Mouse (Mus musculus): ENCODE measurements around the gene Mfsd4a.
A peak's percentile ranks its signal among the peaks of the same experiment; 100 is the strongest.

Mfsd4a gene

DNA sequence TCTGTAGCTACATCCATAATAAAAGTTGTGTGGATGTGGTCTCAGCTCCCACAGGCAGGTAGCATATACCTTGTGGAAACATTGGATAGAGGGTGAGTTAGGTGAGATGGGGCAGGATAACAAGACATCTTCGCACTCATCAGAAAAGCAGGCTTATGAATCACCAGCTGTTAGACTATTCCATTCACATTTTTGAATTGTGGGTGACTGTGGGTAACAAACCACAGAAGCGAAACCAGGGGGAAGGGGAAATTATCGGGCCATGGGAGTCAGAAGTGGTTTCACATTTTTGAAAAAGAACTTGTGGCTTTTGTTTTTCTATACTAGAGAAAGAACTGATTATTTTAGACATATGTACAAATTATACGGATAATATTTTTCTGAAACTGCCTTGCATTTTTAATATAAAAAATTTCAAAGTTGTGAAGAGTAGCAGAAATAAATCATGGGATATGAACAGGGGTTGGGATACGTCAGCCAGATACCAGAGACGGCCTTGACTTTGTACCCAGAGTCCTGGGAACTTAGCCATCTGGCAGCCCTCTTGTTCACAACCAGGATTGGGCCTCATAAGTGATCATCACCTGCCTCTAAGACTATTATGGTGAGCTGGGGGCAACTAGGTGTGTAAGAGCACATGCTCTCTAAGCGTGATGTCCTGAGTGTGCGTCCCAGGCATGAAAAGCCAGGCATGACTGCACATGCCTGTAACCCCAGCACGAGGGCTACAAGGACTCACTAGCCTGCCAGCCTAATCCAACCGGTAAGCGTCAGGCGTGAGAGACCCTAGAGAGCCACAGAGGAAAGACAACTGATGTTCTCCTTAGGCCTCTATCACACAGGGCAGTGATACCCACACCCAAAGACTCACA, 74.5 kb downstream of the Mfsd4a start:
- no peak for TF ChIP-seq GATA4 (IDR thresholded peaks at IDR 0.05; ENCODE audit: insufficient replicate concordance, low read length)

DNA sequence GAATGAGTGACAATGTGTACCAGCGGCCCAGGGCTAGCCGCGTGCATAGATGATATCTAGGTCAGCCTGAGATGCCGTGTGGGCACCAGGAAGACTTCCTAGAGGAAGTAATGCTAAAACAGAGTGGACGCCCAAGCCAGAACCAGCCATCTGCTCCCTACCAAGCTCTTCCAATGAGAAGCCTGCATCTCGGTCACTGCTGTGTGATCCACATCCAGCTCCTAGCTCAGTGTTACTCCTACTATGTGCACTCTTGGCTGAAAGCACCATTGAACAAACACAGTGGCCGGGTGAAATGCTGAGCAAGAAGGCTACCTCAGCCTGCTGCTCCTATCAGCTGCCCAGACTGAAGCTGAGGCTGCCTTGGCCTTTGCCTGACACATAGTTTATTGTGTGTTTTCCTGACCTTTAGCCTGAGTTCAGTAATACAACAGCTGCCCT, 75.3 kb downstream of the Mfsd4a start:
- TF ChIP-seq GATA4 (IDR thresholded peaks at IDR 0.05; ENCODE audit: insufficient replicate concordance, low read length): peak; percentile 63; the same call in 1 of the 2 replicates

DNA sequence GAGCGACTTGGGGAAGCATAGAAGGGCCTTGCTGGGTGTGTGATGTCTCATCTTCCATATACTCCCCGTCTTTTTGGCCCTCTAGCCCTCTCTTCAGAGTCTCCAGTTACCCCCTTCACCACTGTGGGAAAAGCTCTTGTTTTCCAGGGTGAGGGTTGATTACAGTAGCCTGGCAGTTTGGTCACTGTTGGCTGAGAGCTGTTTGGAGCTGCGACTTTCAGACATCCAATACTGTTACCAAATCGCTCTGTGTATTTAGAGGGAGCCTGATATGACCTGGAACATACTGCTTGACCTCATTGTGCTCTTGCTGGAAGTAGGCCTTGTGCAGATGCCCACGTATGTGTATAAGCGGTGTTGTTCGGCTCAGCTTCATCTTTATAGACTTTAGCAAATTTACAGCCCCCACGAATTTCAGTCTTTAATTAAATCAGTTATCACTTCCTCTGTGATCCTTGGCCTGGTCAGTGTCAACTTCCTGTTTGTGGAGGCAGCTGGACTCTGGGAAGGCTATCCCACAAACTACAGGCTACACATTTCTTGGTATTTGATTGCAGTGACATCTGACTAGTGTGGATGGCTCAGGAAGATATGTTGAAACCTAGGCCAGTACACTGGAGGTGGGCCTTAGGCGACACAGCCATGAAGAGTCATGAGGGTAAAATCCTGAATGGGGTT, 77.6 kb downstream of the Mfsd4a start:
- TF ChIP-seq GATA4 (IDR thresholded peaks at IDR 0.05; ENCODE audit: insufficient replicate concordance, low read length): no peak; the same call in 1 of the 2 replicates

DNA sequence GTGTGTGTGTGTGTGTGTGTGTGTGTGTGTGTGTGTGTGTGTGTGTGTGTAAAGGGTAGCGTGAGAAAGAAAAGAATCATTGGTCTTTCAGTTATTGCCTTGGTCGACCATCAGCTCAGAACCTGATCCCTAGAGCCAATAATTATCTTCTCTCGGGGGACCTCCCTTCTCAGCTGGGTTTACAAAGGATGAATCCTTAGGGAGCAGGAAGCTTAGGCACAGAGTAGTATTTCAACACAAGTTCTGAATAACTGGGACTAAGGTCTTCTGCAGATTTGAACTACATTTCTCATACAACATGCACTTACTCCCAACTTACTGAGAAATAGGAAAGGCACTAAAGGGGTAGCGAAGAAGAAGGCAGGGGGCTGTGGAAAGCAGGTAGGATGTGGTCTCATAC, 78.4 kb downstream of the Mfsd4a start:
- no peak for TF ChIP-seq GATA4 (IDR thresholded peaks at IDR 0.05; ENCODE audit: insufficient replicate concordance, low read length)

DNA sequence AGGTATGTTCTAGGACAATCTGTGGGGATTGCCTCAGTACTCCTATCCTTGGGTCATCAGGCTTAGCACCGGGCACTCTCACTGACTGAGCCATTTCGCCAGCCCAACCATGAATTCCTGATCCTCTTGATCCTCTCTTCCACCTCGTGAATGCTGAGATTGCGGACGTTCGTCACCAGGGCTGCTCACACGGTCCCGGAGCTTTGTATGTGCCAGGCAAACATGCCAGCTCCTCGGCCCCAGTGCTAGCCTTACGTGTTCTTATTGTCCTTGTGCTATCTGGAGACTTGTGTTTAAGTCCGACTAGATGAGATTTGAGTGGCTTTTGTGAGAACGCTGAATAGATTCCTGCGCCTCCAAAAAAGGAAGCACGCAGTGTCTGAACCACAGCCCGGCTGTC, 80.4 kb downstream of the Mfsd4a start:
- TF ChIP-seq GATA4 (IDR thresholded peaks at IDR 0.05; ENCODE audit: insufficient replicate concordance, low read length): no peak

DNA sequence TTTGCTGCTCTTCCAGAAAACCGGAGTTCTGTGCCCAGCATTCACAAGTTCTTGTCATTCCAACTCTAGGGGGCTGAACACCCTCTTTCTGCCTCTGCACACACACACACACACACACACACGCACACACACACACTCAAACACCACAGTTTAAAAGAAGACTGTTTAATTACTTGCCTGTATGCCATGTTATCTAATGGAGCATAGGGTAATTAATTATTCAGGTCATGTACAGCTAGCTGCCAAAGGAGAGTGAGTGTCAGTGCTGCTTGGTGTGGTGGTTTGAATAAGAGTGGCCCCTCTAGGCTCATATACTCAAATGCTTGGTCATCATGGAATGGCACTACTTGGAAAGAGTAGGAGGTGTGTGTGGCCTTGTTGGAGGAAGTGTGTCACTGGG, 84.1 kb downstream of the Mfsd4a start:
- no peak for TF ChIP-seq GATA4 (IDR thresholded peaks at IDR 0.05; ENCODE audit: insufficient replicate concordance, low read length)

DNA sequence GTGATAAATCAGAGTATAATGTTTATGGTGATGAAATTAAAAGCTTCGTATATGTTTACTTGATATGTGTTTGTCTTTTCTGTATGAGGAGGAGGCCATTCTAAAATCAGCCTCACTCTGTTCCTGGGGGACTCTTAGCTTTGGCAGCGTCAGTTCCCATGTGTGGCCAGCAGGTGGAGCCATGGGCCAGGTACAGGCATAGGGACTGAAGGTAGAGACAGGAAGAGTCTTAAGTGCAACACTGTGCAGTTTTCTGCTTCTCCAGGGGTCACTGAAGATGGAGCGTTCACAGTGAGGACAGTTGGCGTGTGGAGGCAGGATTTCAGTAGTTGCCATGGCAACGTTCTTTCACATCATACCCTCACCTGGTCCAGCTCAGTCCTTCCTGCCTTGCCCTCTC, 85.0 kb downstream of the Mfsd4a start:
- no peak for TF ChIP-seq GATA4 (IDR thresholded peaks at IDR 0.05; ENCODE audit: insufficient replicate concordance, low read length)

DNA sequence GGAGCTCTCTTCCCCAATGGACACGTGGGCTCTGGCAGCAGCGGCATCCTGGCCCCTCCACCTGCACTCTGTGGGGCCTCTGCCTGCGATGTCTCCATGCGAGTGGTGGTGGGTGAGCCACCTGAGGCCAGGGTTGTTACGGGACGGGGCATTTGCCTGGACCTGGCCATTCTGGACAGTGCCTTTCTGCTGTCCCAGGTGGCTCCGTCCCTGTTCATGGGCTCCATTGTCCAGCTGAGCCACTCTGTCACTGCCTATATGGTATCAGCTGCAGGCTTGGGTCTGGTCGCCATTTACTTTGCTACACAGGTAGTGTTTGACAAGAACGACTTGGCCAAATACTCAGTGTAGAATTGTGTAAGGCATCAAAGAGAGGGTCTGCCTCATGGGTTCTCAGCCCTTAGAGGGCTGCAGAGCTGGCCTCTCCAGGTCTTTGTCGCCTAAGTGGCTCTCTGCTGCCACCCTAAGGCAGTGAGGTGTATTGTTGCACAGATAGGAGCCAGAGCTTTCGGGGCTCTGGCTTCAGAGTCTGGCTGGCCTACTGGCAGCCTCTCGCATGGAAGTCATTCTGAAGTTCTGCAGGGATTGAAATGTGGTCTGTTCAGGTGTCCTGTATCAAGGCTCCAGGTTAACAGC, 86.4 kb downstream of the Mfsd4a start:
- no peak for TF ChIP-seq GATA4 (IDR thresholded peaks at IDR 0.05; ENCODE audit: insufficient replicate concordance, low read length)

DNA sequence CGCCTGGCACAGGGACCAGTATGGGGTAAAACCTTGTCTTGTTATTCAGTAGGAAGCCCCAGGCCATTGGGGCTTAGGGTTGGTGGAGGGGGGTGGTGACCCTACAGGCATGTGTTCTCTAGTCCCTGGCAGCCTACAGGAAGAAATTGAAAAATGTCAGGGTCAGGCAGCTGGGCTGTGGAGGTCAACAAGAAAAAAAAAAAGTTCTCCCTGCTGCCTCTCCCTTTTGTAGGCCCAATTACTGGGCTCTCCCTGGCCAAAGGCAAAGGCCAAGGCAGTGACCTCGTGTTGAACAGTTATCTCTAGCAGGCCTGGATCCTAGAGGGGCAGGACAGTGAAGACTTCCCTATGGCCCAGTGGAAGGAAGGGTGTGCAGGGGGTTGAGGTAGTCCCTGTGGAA, 87.4 kb downstream of the Mfsd4a start:
- TF ChIP-seq GATA4 (IDR thresholded peaks at IDR 0.05; ENCODE audit: insufficient replicate concordance, low read length): peak; percentile 64; the same call in 1 of the 2 replicates

DNA sequence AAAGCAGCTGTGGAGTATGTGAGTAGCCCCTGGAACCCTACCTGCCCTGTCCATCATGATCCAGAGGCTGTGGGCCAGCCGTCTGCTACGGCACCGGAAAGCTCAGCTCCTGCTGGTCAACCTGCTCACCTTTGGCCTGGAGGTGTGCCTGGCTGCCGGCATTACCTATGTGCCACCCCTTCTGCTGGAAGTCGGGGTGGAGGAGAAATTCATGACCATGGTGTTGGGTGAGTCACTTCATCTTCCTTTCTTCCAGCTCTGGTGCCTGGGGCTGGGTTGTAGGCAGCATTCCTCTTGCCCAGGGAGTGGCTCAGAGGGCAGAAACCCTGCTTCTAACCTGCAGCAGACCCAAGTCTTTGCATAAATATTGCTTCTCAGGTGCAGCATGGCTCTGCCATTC, 91.0 kb downstream of the Mfsd4a start:
- TF ChIP-seq GATA4 (IDR thresholded peaks at IDR 0.05; ENCODE audit: insufficient replicate concordance, low read length): no peak

DNA sequence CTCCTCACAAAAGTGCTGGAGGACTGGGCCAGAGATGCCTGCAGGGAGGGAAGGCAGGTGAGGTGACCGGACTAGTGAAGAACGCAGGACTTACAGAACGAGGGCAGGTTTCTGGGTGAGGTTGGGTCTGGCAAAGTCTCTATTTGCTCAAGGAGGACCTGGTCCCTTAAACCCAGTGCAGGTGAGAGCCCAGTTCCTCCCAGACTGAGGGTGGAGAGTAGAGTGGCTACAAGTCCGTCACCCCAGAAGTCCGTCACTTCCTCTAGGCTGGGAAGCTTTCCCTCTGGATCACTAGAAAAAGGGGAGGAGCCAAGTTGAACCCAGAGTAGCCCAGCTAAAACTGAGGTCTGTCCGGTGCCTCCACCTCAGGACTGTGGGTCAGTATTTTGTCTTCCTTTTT, 93.9 kb downstream of the Mfsd4a start:
- no peak for TF ChIP-seq GATA4 (IDR thresholded peaks at IDR 0.05; ENCODE audit: insufficient replicate concordance, low read length)

Measured in liver, adult (tissue).